Mouse (Mus musculus) activated CD4-positive, CD25-positive, alpha-beta regulatory T cell, adult 4 months (primary cell): ENCODE measurements around the gene Ice2. TPM values are rescaled to one million over a fixed set of nuclear protein-coding genes. Genes with fewer than 3 reads are reported as not detected.

Source experiments
- ATAC-seq: one replicate; pipeline ENCODE4 v1.8.0; 2017
- polyA plus RNA-seq, 2 experiments: library from polyadenylated mRNA; unstranded; fragments of 100-300 nt; shearing (Covaris generic); gene quantifications; one replicate each; pipeline ENCODE4 v1.2.1; 2017

Ice2 gene
- polyA plus RNA-seq, 2 experiments from 2014 or later, result 12.8 to 16.0 TPM

GRCm38 (mm10) chr9:69419476-69419875 lies 21.8 kb downstream of the Ice2 start:
- no peak for ATAC-seq

GRCm38 (mm10) chr9:69430531-69430930 lies 32.8 kb downstream of the Ice2 start:
- ATAC-seq, result no peak

GRCm38 (mm10) chr9:69431863-69432555 lies 34.3 kb downstream of the Ice2 start:
- ATAC-seq, result no peak

- no peak for ATAC-seq
Observed at GRCm38 (mm10) chr9:69435194-69435593, 37.5 kb downstream of the Ice2 start.

- no peak for ATAC-seq
Observed at GRCm38 (mm10) chr9:69435662-69436061, 38.0 kb downstream of the Ice2 start.

- no peak for ATAC-seq
Observed at GRCm38 (mm10) chr9:69439805-69440357, 42.2 kb downstream of the Ice2 start.

GRCm38 (mm10) chr9:69442471-69443038 lies 44.8 kb downstream of the Ice2 start:
- peak; percentile 60 for ATAC-seq

GRCm38 (mm10) chr9:69443203-69443602 lies 45.5 kb downstream of the Ice2 start:
- ATAC-seq, result no peak

- no peak for ATAC-seq
Observed at GRCm38 (mm10) chr9:69448801-69449200, 51.1 kb downstream of the Ice2 start.

GRCm38 (mm10) chr9:69450636-69451035 lies 52.9 kb downstream of the Ice2 start:
- ATAC-seq, result no peak

GRCm38 (mm10) chr9:69451886-69452810 lies 54.4 kb downstream of the Ice2 start:
- no peak for ATAC-seq

- peak; percentile 51 for ATAC-seq
Observed at GRCm38 (mm10) chr9:69453066-69453900, 55.6 kb downstream of the Ice2 start, which contains the start of gene Anxa2. Gene Anxa2, plus strand, starts transcription at chr9:69453620.

GRCm38 (mm10) chr9:69453901-69454666 lies 56.4 kb downstream of the Ice2 start:
- peak; percentile 40 for ATAC-seq

- ATAC-seq, result peak; percentile 5
Observed at GRCm38 (mm10) chr9:69454691-69455090, 57.0 kb downstream of the Ice2 start.

GRCm38 (mm10) chr9:69455391-69455790 lies 57.7 kb downstream of the Ice2 start:
- ATAC-seq, result no peak

- no peak for ATAC-seq
Observed at GRCm38 (mm10) chr9:69456406-69457075, 58.8 kb downstream of the Ice2 start.

GRCm38 (mm10) chr9:69457143-69457542 lies 59.4 kb downstream of the Ice2 start:
- ATAC-seq, result no peak

- ATAC-seq, result peak; percentile 27
Observed at GRCm38 (mm10) chr9:69457747-69458625, 60.3 kb downstream of the Ice2 start.

- ATAC-seq, result no peak
Observed at GRCm38 (mm10) chr9:69458982-69459381, 61.3 kb downstream of the Ice2 start.

- no peak for ATAC-seq
Observed at GRCm38 (mm10) chr9:69459876-69460275, 62.2 kb downstream of the Ice2 start.
